Mouse (Mus musculus) testis, adult 2 months (tissue): Measurements from ENCODE around the gene Snrnp40. TPM values are rescaled to one million over a fixed set of nuclear protein-coding genes. Genes with fewer than 3 reads are reported as not detected.

ENCODE experiments used
- H3K27ac ChIP-seq: fragments of 200-500 bp; 2 replicates; pipeline ENCODE4 v1.5.1; 2012; ENCODE audit warnings: low read depth, low read length; ENCODE audit not compliant: control insufficient read depth, insufficient read depth
- H3K27me3 ChIP-seq: fragments of 200-500 bp; 2 replicates; pipeline ENCODE4 v1.6.1; 2012; ENCODE audit warnings: mild to moderate bottlenecking, low read length, moderate library complexity; ENCODE audit not compliant: control insufficient read depth, insufficient read depth
- H3K36me3 ChIP-seq: fragments of 200-500 bp; 2 replicates; pipeline ENCODE4 v1.6.1; 2012; ENCODE audit warnings: mild to moderate bottlenecking, low read length; ENCODE audit not compliant: control insufficient read depth, insufficient read depth
- H3K4me1 ChIP-seq: fragments of 200-500 bp; 2 replicates; pipeline ENCODE4 v1.6.1; 2012; ENCODE audit warnings: low read length; ENCODE audit not compliant: control insufficient read depth, insufficient read depth
- H3K4me3 ChIP-seq: fragments of 200-500 bp; 2 replicates; pipeline ENCODE4 v1.5.1; 2012; ENCODE audit warnings: low read depth, mild to moderate bottlenecking, low read length, moderate library complexity, mixed read lengths; ENCODE audit not compliant: control insufficient read depth
- CTCF ChIP-seq: fragments of 200-500 bp; IDR thresholded peaks from 2 replicates; pipeline ENCODE4 v1.5.1; 2012; ENCODE audit warnings: low read depth, mild to moderate bottlenecking, inconsistent platforms, low read length, moderate library complexity; ENCODE audit not compliant: control insufficient read depth, insufficient read depth, insufficient replicate concordance
- POLR2A ChIP-seq: fragments of 200-500 bp; IDR thresholded peaks from 2 replicates; pipeline ENCODE4 v1.6.1; 2012; ENCODE audit warnings: low read depth, mild to moderate bottlenecking, inconsistent platforms, low read length, moderate library complexity; ENCODE audit not compliant: control insufficient read depth
- polyA plus RNA-seq: library from polyadenylated mRNA; depleted of rRNA; stranded (reverse); fragments of >200 nt; gene quantifications from 2 replicates; pipeline ENCODE4 v1.2.3, GENCODE M21; 2012

Gene Snrnp40
- polyA plus RNA-seq, 1 experiment = 42.1 TPM

GRCm38 (mm10) chr4:130321640-130322039, 38.3 kb upstream of the Snrnp40 start:
- Histone ChIP-seq H3K4me3 (no peak overlapping the region), H3K27ac (no peak overlapping the region), H3K4me1 (no peaks in the 10 kb centered on the region), H3K27me3 (no peaks in the 10 kb centered on the region), H3K36me3 (no peaks in the 10 kb centered on the region; the same call in 1 of the 2 replicates)
- TF ChIP-seq CTCF (no peak), POLR2A (no peak)

- Histone ChIP-seq H3K36me3 (no peaks in the 10 kb centered on the region; the same call in 1 of the 2 replicates), H3K4me3 (no peak overlapping the region), H3K27ac (no peak overlapping the region), H3K27me3 (no peaks in the 10 kb centered on the region), H3K4me1 (no peaks in the 10 kb centered on the region)
- no peak for TF ChIP-seq CTCF
- no peak for TF ChIP-seq POLR2A
Observed at GRCm38 (mm10) chr4:130322567-130322966, 37.4 kb upstream of the Snrnp40 start.

DNA sequence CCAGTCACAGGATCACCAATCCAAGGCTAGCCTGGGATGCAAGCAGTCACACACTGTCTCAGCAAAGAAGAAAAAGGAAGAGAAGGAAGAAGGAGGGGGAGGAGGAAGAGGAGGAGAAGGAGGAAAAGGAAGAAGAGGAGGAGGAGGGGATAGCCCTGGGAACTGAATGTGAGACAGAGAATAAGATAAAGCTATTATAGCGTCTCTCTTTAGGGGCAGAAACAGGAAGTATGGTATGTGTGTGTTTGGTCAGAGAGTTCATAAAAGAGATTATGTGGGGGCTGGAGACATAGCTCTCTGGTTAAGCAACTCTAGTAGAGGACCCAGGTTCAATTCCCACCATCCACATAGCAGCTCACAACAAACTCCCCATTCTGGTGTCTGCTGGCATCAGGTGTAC, 36.8 kb upstream of the Snrnp40 start:
- no peak overlapping the region for H3K4me3 ChIP-seq
- H3K27me3 ChIP-seq = no peaks in the 10 kb centered on the region
- H3K36me3 ChIP-seq = no peaks in the 10 kb centered on the region; the same call in 1 of the 2 replicates
- H3K27ac ChIP-seq = no peak overlapping the region
- TF ChIP-seq CTCF = no peak
- TF ChIP-seq POLR2A = no peak
- no peaks in the 10 kb centered on the region for H3K4me1 ChIP-seq

- H3K4me3 ChIP-seq = no peak overlapping the region
- H3K27ac ChIP-seq = no peak overlapping the region
- no peaks in the 10 kb centered on the region; the same call in 1 of the 2 replicates for H3K36me3 ChIP-seq
- H3K27me3 ChIP-seq = no peaks in the 10 kb centered on the region
- TF ChIP-seq CTCF = no peak
- no peak for TF ChIP-seq POLR2A
- no peaks in the 10 kb centered on the region for H3K4me1 ChIP-seq
Observed at GRCm38 (mm10) chr4:130323607-130324006, 36.3 kb upstream of the Snrnp40 start.

DNA sequence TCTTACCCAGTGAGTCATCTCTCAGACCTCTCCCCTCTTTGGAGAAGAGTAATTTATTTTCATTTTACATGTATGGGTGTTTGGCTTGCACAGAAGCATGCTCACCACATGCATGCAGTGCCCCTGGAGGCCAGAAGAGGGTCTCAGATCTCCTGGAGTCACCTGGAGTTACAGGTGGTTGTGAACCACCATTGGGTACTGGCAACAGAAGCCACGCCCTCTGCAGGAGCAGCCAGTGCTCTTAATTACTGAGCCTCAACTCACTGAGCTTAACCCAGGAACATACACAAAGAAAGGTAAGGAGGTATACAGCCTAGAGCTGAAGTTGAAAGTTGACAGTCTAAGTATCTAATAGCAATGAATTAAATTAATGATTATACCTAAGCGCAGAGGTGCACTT, 34.5 kb upstream of the Snrnp40 start:
- TF ChIP-seq POLR2A (no peak), CTCF (no peak)
- Histone ChIP-seq H3K4me1 (no peaks in the 10 kb centered on the region), H3K36me3 (no peaks in the 10 kb centered on the region; the same call in 1 of the 2 replicates), H3K4me3 (no peak overlapping the region), H3K27ac (no peak overlapping the region), H3K27me3 (no peaks in the 10 kb centered on the region)

DNA sequence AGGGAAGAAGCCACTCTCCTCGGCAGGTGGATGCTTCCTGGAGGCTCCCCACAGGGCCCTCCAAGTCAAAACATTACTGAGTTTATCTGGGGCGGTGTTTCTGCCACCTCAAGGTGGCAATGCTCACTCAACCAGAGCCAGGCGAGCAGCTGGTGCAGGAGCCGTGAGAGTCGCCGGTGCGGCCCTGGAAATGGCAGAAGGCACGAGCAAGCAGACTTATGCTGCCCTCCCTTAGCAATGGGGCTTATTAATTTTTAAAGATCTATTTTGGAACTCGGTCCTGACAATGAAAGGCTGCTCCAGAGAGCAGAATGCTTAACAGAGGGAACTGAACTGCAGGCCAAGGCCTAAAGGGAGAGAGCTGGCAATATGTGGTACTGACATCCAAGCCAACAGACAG, 32.6 kb upstream of the Snrnp40 start:
- no peak for TF ChIP-seq CTCF
- no peak overlapping the region for H3K4me3 ChIP-seq
- H3K4me1 ChIP-seq = no peaks in the 10 kb centered on the region
- H3K27me3 ChIP-seq = no peaks in the 10 kb centered on the region
- H3K27ac ChIP-seq = no peak overlapping the region
- H3K36me3 ChIP-seq = no peaks in the 10 kb centered on the region; the same call in 1 of the 2 replicates

DNA sequence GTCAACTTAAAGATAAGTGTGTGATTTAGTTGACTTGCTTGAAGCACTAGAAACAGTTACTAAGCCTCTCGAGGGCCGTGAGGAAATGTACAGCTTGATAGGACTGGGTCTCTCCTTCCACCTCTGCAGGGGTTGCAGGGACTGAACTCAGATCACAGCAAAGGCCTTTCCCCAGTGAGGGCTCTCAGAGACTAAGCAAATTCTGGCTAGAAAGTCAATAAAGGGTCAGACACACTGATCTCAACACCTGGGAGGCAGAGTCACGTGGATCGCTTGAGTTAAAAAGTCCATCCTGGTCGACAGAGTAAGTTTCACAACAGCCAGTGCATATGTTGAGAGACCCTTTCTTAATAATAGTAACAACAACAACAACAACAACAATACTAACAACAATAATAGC, 24.1 kb upstream of the Snrnp40 start:
- Histone ChIP-seq H3K36me3 (no peaks in the 10 kb centered on the region), H3K27ac (no peak overlapping the region)
- no peak for TF ChIP-seq CTCF
- TF ChIP-seq POLR2A = no peak

DNA sequence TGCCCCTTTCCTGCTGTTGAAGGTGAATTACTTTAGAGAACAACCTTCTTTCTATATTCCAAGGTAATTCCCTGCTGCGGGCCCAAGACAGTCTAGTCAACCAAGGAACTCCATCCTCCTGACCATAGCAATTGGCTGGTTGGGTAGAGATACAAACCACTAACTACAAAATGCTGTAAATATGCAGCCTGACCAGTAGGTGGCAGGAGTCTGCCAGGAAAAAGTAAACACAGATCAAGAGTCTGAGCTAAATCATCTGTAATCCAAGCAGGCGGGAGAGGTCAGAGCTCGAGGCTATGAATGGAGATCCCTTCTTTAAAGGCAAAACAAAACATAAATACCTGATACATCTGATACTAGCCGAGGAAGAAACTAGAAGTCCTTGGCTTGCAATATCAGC, 18.2 kb upstream of the Snrnp40 start:
- no peaks in the 10 kb centered on the region for H3K4me1 ChIP-seq
- TF ChIP-seq POLR2A (no peak), CTCF (no peak)
- no peaks in the 10 kb centered on the region for H3K36me3 ChIP-seq
- no peak overlapping the region for H3K27ac ChIP-seq
- H3K4me3 ChIP-seq = no peak overlapping the region
- H3K27me3 ChIP-seq = no peaks in the 10 kb centered on the region

More for the DNA sequence above, 24.1 kb upstream of the Snrnp40 start:
- H3K4me1 ChIP-seq = no peaks in the 10 kb centered on the region
- H3K27me3 ChIP-seq = no peaks in the 10 kb centered on the region
- no peak overlapping the region for H3K4me3 ChIP-seq
